Mouse (Mus musculus): ENCODE data around the gene Anapc16.

The Anapc16 gene

GRCm38 (mm10) chr10:59969821-59970449, 33.0 kb downstream of the Anapc16 start:
- peak; percentile 83 for DNase-seq

GRCm38 (mm10) chr10:59967309-59967942, 35.5 kb downstream of the Anapc16 start:
- no peak for DNase-seq

GRCm38 (mm10) chr10:59966743-59967142, 36.2 kb downstream of the Anapc16 start:
- no peak for DNase-seq

- DNase-seq: peak; percentile 73
Observed at GRCm38 (mm10) chr10:59965788-59966187, 37.1 kb downstream of the Anapc16 start.

- DNase-seq: peak; percentile 34
Observed at GRCm38 (mm10) chr10:59965362-59965695, 37.6 kb downstream of the Anapc16 start.

GRCm38 (mm10) chr10:59964504-59965361, 38.2 kb downstream of the Anapc16 start:
- peak; percentile 87 for DNase-seq

- no peak for DNase-seq
Observed at GRCm38 (mm10) chr10:59963609-59964008, 39.3 kb downstream of the Anapc16 start.

- no peak for DNase-seq
Observed at GRCm38 (mm10) chr10:59959517-59959916, 43.4 kb downstream of the Anapc16 start.

GRCm38 (mm10) chr10:59958458-59958857, 44.5 kb downstream of the Anapc16 start:
- no peak for DNase-seq

- no peak for DNase-seq
Observed at GRCm38 (mm10) chr10:59957171-59958149, 45.5 kb downstream of the Anapc16 start.

GRCm38 (mm10) chr10:59956681-59957080, 46.3 kb downstream of the Anapc16 start:
- no peak for DNase-seq

GRCm38 (mm10) chr10:59953564-59954039, 49.3 kb downstream of the Anapc16 start:
- no peak for DNase-seq

- DNase-seq: peak; percentile 67
Observed at GRCm38 (mm10) chr10:59952781-59953563, 50.0 kb downstream of the Anapc16 start.

GRCm38 (mm10) chr10:59952152-59952780, 50.7 kb downstream of the Anapc16 start:
- DNase-seq: peak; percentile 88

- DNase-seq: peak; percentile 99
Observed at GRCm38 (mm10) chr10:59951211-59952151, 51.5 kb downstream of the Anapc16 start, which contains the start of gene Ddit4. Gene Ddit4 (minus strand): TSS chr10:59951834.

- DNase-seq: peak; percentile 85
Observed at GRCm38 (mm10) chr10:59950716-59951191, 52.2 kb downstream of the Anapc16 start.

- no peak for DNase-seq
Observed at GRCm38 (mm10) chr10:59949783-59950605, 52.9 kb downstream of the Anapc16 start.

GRCm38 (mm10) chr10:59949255-59949648, 53.7 kb downstream of the Anapc16 start:
- DNase-seq: no peak

All from embryo, embryonic 11 days (tissue).